Mouse (Mus musculus) layer of hippocampus, adult 2 months (tissue): ENCODE results near the gene Uqcc1. TPM values are rescaled to one million over a fixed set of nuclear protein-coding genes. Genes with fewer than 3 reads are reported as not detected.
"Not testable (repeated sequence)": the region's sequence is repeated elsewhere in the genome, so short reads cannot be mapped to it uniquely, and the experiment has no call there.

Experiments used
- DNase-seq, 2 experiments: peaks; one replicate each; pipeline ENCODE4 v3.0.0; 2022; ENCODE audit warnings: low spot score in 2 of 2
- H3K27ac ChIP-seq: fragments of 200-600 bp; 2 replicates; pipeline ENCODE4 v1.8.1; 2022
- H3K4me3 ChIP-seq: fragments of 200-600 bp; 2 replicates; pipeline ENCODE4 v1.8.1; 2022; ENCODE audit warnings: mild to moderate bottlenecking
- CTCF ChIP-seq: fragments of 200-600 bp; conservative IDR thresholded peaks from 2 replicates; pipeline ENCODE4 v1.8.1; 2022; ENCODE audit warnings: antibody characterized with exemption, mild to moderate bottlenecking, moderate library complexity
- total RNA-seq, 2 experiments: library from RNA; stranded (reverse); gene quantifications; 2 replicates each; pipeline ENCODE4 v1.2.3; 2021

The Uqcc1 gene
- total RNA-seq, 2 experiments from 2014 or later, result 73.6 to 81.6 TPM

GRCm38 (mm10) chr2:155946499-155946898 lies 16.4 kb upstream of the Uqcc1 start:
- H3K27ac ChIP-seq, result no peak overlapping the region
- no peak overlapping the region for H3K4me3 ChIP-seq
- TF ChIP-seq CTCF, result no peak
- no peak for DNase-seq

DNA sequence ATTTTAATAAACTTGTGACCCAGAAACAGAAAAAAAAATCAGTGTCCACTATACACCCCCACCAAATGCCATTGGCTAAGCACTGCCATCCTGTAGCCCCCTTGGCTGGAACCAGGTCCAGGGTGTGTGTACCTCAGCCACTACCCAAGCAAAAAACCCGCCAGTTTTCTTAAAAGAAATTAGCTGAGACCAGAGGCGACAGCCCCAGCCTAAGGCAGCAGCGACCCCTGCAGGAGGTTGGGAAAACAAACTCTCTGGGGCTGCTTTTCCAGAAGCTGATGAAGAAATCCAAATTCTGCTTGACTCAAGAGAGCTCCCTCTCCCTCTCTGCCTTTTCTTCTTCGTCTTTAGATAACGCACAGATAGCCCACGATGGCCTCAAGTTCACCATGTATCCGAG lies 16.0 kb upstream of the Uqcc1 start:
- Histone ChIP-seq H3K4me3 (no peak overlapping the region), H3K27ac (no peak overlapping the region)
- TF ChIP-seq CTCF, result peak; percentile 94
- peak; percentile 44 to 78 for DNase-seq

GRCm38 (mm10) chr2:155945580-155945979 lies 15.5 kb upstream of the Uqcc1 start:
- Histone ChIP-seq H3K4me3 (no peak overlapping the region), H3K27ac (no peak overlapping the region)
- no peak for DNase-seq
- TF ChIP-seq CTCF, result no peak

- TF ChIP-seq CTCF, result no peak
- DNase-seq, result no peak
- no peak within 1 kb of the TSS for H3K27ac ChIP-seq
- H3K4me3 ChIP-seq, result no peak within 1 kb of the TSS
These were observed 15.0 kb upstream of the Uqcc1 start, which contains the start of gene Gdf5 for GRCm38 (mm10) chr2:155945124-155945523. Gene Gdf5 (minus strand): TSS chr2:155945367.

- no peak for DNase-seq
- TF ChIP-seq CTCF, result no peak
- H3K27ac ChIP-seq, result no peak overlapping the region
- H3K4me3 ChIP-seq, result no peak overlapping the region
These were observed 14.6 kb upstream of the Uqcc1 start for GRCm38 (mm10) chr2:155944685-155945084.

DNA sequence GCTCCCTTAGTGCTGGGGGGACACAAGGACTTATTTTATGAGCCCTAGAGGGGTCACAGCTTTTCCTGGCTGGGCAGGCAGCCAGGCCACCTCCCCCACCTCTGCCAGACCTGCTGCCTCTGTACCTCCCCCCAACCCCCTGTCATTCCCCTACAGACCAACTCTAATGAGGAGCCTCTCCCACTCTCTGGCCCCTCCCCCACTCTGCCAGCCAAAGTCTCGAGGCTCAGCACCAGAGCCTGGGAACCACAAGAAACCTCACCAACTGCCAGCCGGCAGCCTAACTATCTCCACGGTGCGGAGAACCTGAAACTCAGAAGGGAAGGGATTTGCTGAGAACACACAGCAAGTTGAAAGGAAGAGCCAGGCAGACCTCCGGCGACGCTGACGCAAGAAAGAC lies 13.4 kb upstream of the Uqcc1 start:
- no peak overlapping the region for H3K4me3 ChIP-seq
- no peak for TF ChIP-seq CTCF
- DNase-seq, result no peak
- H3K27ac ChIP-seq, result no peak overlapping the region

GRCm38 (mm10) chr2:155941697-155942442 lies 11.8 kb upstream of the Uqcc1 start:
- Histone ChIP-seq H3K27ac (no peak overlapping the region), H3K4me3 (no peak overlapping the region)
- no peak for DNase-seq
- TF ChIP-seq CTCF, result no peak

DNA sequence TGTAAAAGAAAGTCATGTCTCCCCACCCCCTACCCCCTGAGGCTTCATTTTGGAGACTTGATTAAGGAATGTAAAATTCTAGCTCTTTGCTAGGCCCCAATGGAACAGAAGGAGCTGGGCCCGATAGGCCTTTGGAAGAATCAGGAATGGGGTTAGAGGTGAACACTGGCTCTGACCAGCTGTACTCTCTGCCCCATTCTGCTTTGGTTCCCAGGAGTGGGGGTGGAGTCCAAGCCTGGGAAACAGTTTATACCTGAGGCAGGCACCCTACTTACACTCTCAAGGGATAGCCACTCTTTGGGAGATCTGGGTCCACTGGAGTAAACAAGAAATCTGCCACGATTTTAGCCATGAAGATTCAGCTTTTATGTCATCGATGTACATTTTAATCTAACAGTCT lies 10.6 kb upstream of the Uqcc1 start, which contains the start of gene Gm15557:
Gm15557 (plus strand) TSS at position 48 of the 400 bp plus-strand sequence.
- no peak within 1 kb of the TSS for H3K27ac ChIP-seq
- no peak within 1 kb of the TSS for H3K4me3 ChIP-seq
- no peak for TF ChIP-seq CTCF
- DNase-seq, result no peak

DNA sequence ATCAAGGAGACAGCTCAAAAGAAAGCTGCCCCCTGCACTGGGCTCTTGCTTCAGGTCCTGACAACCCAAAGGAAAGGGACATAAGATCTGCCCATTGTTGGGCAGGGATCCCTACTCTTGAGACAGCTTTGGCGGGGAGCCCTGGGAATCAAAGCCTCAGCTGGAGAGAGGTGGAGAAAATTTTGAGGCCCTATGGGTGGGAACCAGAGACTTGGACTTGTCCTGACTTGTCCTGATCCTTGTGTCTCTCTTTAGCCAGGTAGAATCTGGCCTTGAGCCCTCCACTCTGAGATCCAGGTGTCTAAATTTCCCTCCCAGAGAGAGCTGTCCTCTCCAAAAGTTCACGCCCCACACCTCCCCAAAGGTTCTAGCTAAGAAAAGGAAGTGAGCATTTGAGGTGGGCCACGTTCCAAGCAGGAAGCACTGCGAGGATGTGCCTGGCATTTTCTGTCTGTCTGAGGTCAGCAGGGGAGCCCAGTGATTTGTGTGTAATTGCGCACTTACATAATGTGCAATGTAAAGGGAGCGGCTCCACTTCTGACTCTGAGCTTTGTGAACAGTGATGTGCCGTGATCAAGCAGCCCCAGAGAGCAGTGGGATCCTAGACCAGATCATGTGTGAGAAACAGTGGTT lies 9.9 kb upstream of the Uqcc1 start:
- no peak for DNase-seq
- H3K27ac ChIP-seq, result no peak overlapping the region
- TF ChIP-seq CTCF, result no peak
- no peak overlapping the region for H3K4me3 ChIP-seq

DNA sequence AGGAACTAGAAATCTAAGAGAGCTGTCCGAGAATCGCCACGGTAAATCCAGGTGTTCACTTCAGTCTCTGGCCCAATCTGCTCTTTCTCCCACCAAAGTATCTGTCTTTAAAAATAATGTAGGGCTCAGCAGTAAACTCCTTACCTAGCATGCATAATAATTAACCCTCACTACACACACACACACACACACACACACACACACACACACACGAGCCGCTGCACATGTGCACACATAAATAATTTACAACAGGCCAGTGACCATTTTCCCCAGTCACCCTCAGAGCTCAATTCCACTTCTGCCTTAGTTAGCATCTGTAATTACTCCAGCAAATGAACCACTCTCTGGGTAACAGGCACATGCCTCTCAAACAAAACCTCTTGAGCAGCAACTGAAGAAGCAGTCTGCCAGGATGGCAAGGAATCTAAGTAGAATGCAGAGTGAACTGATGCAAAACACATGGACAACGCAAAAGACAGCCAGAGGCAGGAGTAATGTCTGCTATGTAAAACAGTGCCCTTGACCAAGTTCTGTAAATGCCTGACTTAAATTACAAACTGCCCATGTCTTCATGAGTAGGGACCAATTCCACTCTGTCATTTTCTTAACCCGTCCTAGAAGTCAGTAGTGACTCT lies 1.3 kb downstream of the Uqcc1 start:
- TF ChIP-seq CTCF, result no peak
- Histone ChIP-seq H3K27ac (no peak overlapping the region), H3K4me3 (peak overlapping the region; percentile 58)
- DNase-seq, result no peak

DNA sequence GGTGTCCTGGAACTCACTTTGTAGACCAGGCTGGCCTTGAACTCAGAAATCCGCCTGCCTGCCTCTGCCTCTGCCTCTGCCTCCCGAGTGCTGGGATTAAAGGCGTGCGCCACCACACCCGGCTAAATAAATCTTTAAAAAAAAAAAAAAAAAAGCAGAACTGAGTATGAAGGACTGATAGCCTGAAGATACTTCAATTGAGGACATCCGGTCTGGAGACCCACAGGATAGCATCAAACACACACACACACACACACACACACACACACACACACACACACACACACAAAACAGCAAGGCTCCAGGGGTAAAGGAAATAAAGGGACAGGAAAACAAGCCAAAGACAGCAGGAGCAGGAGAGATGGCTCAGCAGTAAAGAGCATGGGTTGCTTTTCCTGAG lies 4.9 kb downstream of the Uqcc1 start:
- not testable (repeated sequence) for H3K27ac ChIP-seq, DNase-seq, H3K4me3 ChIP-seq

DNA sequence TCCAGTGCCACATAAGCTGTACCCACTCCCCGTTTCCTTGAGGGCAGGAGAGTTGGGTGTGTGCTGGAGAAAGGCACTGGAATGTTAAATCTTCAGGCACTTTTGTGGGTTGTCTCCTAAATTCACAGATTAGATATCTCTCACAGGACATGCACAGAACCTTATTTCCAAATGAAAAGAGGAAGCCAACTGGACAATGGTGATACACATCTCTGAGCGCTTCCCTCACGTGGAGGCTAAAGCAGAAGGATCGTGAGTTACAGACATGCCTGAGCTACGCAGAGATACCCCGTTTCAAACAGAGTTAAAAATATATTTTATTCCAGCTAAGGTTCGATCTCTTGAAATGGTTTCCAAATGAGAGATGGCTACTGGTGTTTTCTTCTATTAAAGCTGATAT lies 7.0 kb downstream of the Uqcc1 start:
- no peak for TF ChIP-seq CTCF
- no peak for DNase-seq

DNA sequence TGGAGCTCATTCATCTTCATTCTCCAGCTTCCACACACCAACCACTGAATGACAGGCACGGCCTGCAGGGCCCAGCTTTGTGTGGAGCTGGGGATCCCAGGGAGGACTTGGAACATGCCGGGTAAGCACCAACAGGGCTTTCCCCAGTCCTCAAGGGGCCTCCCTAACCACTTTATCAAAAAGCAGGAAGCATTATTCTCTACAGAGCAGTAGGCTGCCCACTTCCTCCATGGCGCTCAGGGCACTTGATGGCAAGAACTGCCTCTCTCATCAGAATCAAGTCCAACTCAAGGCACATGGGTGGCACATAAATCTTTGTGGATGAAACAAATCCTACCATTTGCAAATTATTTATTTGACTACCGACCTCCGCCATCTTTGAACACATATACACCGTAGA lies 15.4 kb downstream of the Uqcc1 start:
- TF ChIP-seq CTCF, result no peak
- no peak for DNase-seq
- Histone ChIP-seq H3K27ac (no peak overlapping the region), H3K4me3 (no peak overlapping the region)

More for the DNA sequence above, 7.0 kb downstream of the Uqcc1 start:
- Histone ChIP-seq H3K27ac (no peak overlapping the region), H3K4me3 (no peak overlapping the region)

DNA sequence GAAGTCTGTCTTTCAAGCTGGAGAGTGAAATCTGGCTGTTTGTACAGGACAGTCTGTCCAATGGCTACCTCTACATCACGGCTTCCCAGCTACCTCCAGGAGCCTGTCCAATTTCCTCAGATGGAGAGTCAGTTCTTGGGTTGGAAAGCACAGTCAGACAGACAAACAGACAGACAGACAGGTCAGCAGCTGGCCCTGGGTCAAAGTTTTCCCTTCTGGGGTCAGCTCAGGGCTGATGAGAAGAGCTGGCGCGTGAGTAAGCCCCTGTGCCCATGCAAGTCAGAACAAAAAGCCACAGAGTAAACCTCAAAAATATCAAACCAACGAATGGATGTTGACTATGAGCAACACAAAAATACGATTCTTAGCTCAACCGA lies 26.5 kb downstream of the Uqcc1 start:
- Histone ChIP-seq H3K27ac (no peak overlapping the region), H3K4me3 (no peak overlapping the region)
- no peak for TF ChIP-seq CTCF
- no peak for DNase-seq
